Mouse (Mus musculus): Measurements from ENCODE around the gene Gm428. TPM values are rescaled to one million over a fixed set of nuclear protein-coding genes. Genes with fewer than 3 reads are reported as not detected.
"Not testable (repeated sequence)": the region's sequence is repeated elsewhere in the genome, so short reads cannot be mapped to it uniquely, and the experiment has no call there.

Gene Gm428
- total RNA-seq (2012; rRNA removed) (not detected in 2 replicates), total RNA-seq (2014; rRNA removed) (not detected in 2 replicates), polyA plus RNA-seq (2012; ENCODE audit: insufficient read length, low read depth) (not detected in 2 replicates)

DNA sequence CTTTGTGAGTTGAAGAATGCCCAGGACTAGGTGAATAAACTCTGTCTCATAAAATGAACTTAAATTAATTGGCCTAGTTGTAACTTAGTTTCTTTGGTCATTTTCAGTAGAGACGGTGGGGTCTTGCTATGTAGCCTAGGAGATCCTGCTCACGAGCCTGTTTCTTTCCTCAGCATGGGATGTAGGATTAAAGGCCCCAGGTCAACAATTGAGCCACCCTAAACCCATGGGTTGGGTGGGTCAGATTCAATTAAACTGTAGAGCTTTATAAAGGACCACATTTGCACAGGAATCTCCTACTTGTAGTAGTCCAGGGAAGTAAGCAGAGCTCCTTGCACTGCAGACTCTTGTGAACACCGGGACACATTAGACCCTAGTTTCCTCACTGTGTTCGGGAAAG, at the start of gene Gm428:
TSS of gene Gm428 (plus strand) at position 301 of the 400 bp plus-strand sequence.
- H3K9ac ChIP-seq (ENCODE audit: insufficient read depth, low read depth); H3K27me3 ChIP-seq (replicated peaks); H3K4me2 ChIP-seq (ENCODE audit: insufficient read depth, low read depth, poor library complexity, severe bottlenecking); H3K4me1 ChIP-seq (ENCODE audit: control insufficient read depth in 1 of 2, insufficient read depth in 2 of 2); H3K36me3 ChIP-seq (replicated peaks in 1 of 2; ENCODE audit: control insufficient read depth in 1 of 2, insufficient read depth in 1 of 2, low read length in 1 of 2); H3K9me3 ChIP-seq (replicated peaks; ENCODE audit: low read length); in situ Hi-C loops (cut with MboI; ENCODE audit: low pct_ligation_motif_present, low pct_unique_long_range_greater_than_20kb, low sequenced_read_pairs); H3K27ac ChIP-seq (ENCODE audit: insufficient read depth, low read depth); H3K79me2 ChIP-seq (replicated peaks; ENCODE audit: control insufficient read depth, extremely low read depth, insufficient read depth, poor library complexity, severe bottlenecking); dilution Hi-C loops (cut with MboI; ENCODE audit: extremely low pct_ligation_motif_present, extremely low pct_unique_long_range_greater_than_20kb, low sequenced_read_pairs); DNase-seq (ENCODE audit: extremely low read depth); H3K4me3 ChIP-seq (replicated peaks in 1 of 3; ENCODE audit: low read depth in 2 of 3, low read length in 2 of 3, poor library complexity in 1 of 3): not testable (repeated sequence)

GRCm38 (mm10) chr4:73637821-73638220, 45.5 kb upstream of the Gm428 start, which contains the start of gene Gm11236:
Gene Gm11236 (plus strand): TSS chr4:73638121.
- H3K36me3 ChIP-seq (replicated peaks in 1 of 2; ENCODE audit: control insufficient read depth in 1 of 2, insufficient read depth in 1 of 2, low read length in 1 of 2); H3K4me3 ChIP-seq (replicated peaks in 1 of 3; ENCODE audit: low read depth in 2 of 3, low read length in 2 of 3, poor library complexity in 1 of 3); DNase-seq (ENCODE audit: extremely low read depth); H3K27ac ChIP-seq (ENCODE audit: insufficient read depth, low read depth); H3K4me2 ChIP-seq (ENCODE audit: insufficient read depth, low read depth, poor library complexity, severe bottlenecking); H3K79me2 ChIP-seq (replicated peaks; ENCODE audit: control insufficient read depth, extremely low read depth, insufficient read depth, poor library complexity, severe bottlenecking); H3K4me1 ChIP-seq (ENCODE audit: control insufficient read depth in 1 of 2, insufficient read depth in 2 of 2); in situ Hi-C loops (cut with MboI; ENCODE audit: low pct_ligation_motif_present, low pct_unique_long_range_greater_than_20kb, low sequenced_read_pairs); H3K9me3 ChIP-seq (replicated peaks; ENCODE audit: low read length); dilution Hi-C loops (cut with MboI; ENCODE audit: extremely low pct_ligation_motif_present, extremely low pct_unique_long_range_greater_than_20kb, low sequenced_read_pairs); H3K27me3 ChIP-seq (replicated peaks); H3K9ac ChIP-seq (ENCODE audit: insufficient read depth, low read depth): not testable (repeated sequence)

DNA sequence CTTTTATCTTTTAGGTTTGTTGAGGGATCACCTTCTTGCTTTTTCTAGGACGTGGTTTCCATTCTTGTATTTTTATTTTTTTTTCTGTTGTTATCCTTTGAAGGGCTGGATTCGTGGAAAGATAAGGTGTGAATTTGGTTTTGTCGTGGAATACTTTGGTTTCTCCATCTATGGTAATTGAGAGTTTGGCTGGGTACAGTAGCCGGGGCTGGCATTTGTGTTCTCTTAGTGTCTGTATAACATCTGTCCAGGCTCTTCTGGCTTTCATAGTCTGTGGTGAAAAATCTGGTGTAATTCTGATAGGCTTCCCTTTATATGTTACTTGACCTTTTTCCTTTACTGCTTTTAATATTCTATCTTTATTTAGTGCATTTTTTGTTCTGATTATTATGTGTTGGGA, 21.5 kb upstream of the Gm428 start:
- H3K4me1 ChIP-seq (ENCODE audit: control insufficient read depth in 1 of 2, insufficient read depth in 2 of 2); H3K36me3 ChIP-seq (replicated peaks in 1 of 2; ENCODE audit: control insufficient read depth in 1 of 2, insufficient read depth in 1 of 2, low read length in 1 of 2); H3K9me3 ChIP-seq (replicated peaks; ENCODE audit: low read length); H3K9ac ChIP-seq (ENCODE audit: insufficient read depth, low read depth); H3K4me2 ChIP-seq (ENCODE audit: insufficient read depth, low read depth, poor library complexity, severe bottlenecking); DNase-seq (ENCODE audit: extremely low read depth); H3K79me2 ChIP-seq (replicated peaks; ENCODE audit: control insufficient read depth, extremely low read depth, insufficient read depth, poor library complexity, severe bottlenecking); H3K27me3 ChIP-seq (replicated peaks); dilution Hi-C loops (cut with MboI; ENCODE audit: extremely low pct_ligation_motif_present, extremely low pct_unique_long_range_greater_than_20kb, low sequenced_read_pairs); H3K27ac ChIP-seq (ENCODE audit: insufficient read depth, low read depth); in situ Hi-C loops (cut with MboI; ENCODE audit: low pct_ligation_motif_present, low pct_unique_long_range_greater_than_20kb, low sequenced_read_pairs); H3K4me3 ChIP-seq (replicated peaks in 1 of 3; ENCODE audit: low read depth in 2 of 3, low read length in 2 of 3, poor library complexity in 1 of 3): not testable (repeated sequence)

GRCm38 (mm10) chr4:73668054-73668453, 15.3 kb upstream of the Gm428 start, which contains the start of gene Gm11239:
Gene Gm11239 (plus strand): TSS chr4:73668354.
- H3K9me3 ChIP-seq (replicated peaks; ENCODE audit: low read length); H3K4me2 ChIP-seq (ENCODE audit: insufficient read depth, low read depth, poor library complexity, severe bottlenecking); H3K79me2 ChIP-seq (replicated peaks; ENCODE audit: control insufficient read depth, extremely low read depth, insufficient read depth, poor library complexity, severe bottlenecking); dilution Hi-C loops (cut with MboI; ENCODE audit: extremely low pct_ligation_motif_present, extremely low pct_unique_long_range_greater_than_20kb, low sequenced_read_pairs); in situ Hi-C loops (cut with MboI; ENCODE audit: low pct_ligation_motif_present, low pct_unique_long_range_greater_than_20kb, low sequenced_read_pairs); H3K9ac ChIP-seq (ENCODE audit: insufficient read depth, low read depth); H3K27me3 ChIP-seq (replicated peaks); H3K36me3 ChIP-seq (replicated peaks in 1 of 2; ENCODE audit: control insufficient read depth in 1 of 2, insufficient read depth in 1 of 2, low read length in 1 of 2); H3K4me3 ChIP-seq (replicated peaks in 1 of 3; ENCODE audit: low read depth in 2 of 3, low read length in 2 of 3, poor library complexity in 1 of 3); DNase-seq (ENCODE audit: extremely low read depth); H3K4me1 ChIP-seq (ENCODE audit: control insufficient read depth in 1 of 2, insufficient read depth in 2 of 2); H3K27ac ChIP-seq (ENCODE audit: insufficient read depth, low read depth): not testable (repeated sequence)

Data from CH12.LX (cell line).